Mouse (Mus musculus) spleen, adult 2 months (tissue): ENCODE results near the gene Cabp2. TPM values are rescaled to one million over a fixed set of nuclear protein-coding genes. Genes with fewer than 3 reads are reported as not detected.
"Not testable (repeated sequence)": the region's sequence is repeated elsewhere in the genome, so short reads cannot be mapped to it uniquely, and the experiment has no call there.

Source experiments
- DNase-seq, 2 experiments: peaks; one replicate each; pipeline versions ENCODE4 v3.0.0 to v3.0.0-alpha.2; 2012 to 2021; ENCODE audit warnings: low spot score in 2 of 2, low read depth in 1 of 2
- H3K27ac ChIP-seq: fragments of 200-500 bp; 2 replicates; pipeline ENCODE4 v1.5.1; 2012; ENCODE audit warnings: low read length, inconsistent platforms; ENCODE audit not compliant: insufficient read depth
- H3K27me3 ChIP-seq: fragments of 200-500 bp; 2 replicates; pipeline ENCODE4 v1.6.1; 2012; ENCODE audit warnings: mild to moderate bottlenecking, moderate library complexity, low read length, inconsistent platforms; ENCODE audit not compliant: control insufficient read depth, insufficient read depth
- H3K36me3 ChIP-seq: fragments of 200-500 bp; 2 replicates; pipeline ENCODE4 v1.6.1; 2012; ENCODE audit warnings: mild to moderate bottlenecking, low read length, inconsistent platforms; ENCODE audit not compliant: control insufficient read depth, insufficient read depth
- H3K4me1 ChIP-seq: fragments of 200-500 bp; 2 replicates; pipeline ENCODE4 v1.6.1; 2011; ENCODE audit warnings: inconsistent platforms; ENCODE audit not compliant: control insufficient read depth, insufficient read depth, insufficient read length
- H3K4me3 ChIP-seq: fragments of 200-500 bp; 2 replicates; pipeline ENCODE4 v1.5.1; 2011; ENCODE audit warnings: mild to moderate bottlenecking, inconsistent platforms; ENCODE audit not compliant: insufficient read depth, insufficient read length; ENCODE audit errors: extremely low read depth
- CTCF ChIP-seq: fragments of 200-500 bp; IDR thresholded peaks from 2 replicates; pipeline ENCODE4 v1.5.1; 2011; ENCODE audit warnings: mild to moderate bottlenecking, inconsistent platforms; ENCODE audit not compliant: insufficient read depth, insufficient read length, insufficient replicate concordance; ENCODE audit errors: extremely low read depth
- POLR2A ChIP-seq: fragments of 200-500 bp; IDR thresholded peaks from 2 replicates; pipeline ENCODE4 v1.6.1; 2011; ENCODE audit warnings: low read depth, low read length, inconsistent platforms
- WGBS: fragments of 180-500 bp; shearing (Covaris S2); methylation state at CpG from one replicate; pipeline ENCODE4 v1.1.7; 2018; 5-methylcytosine and 5-hydroxymethylcytosine counted together
- polyA plus RNA-seq: library from polyadenylated mRNA; depleted of rRNA; stranded (reverse); fragments of >200 nt; gene quantifications from 2 replicates; pipeline ENCODE4 v1.2.3, GENCODE M21; 2012

The Cabp2 gene
- polyA plus RNA-seq, 1 experiment, result 7.0 TPM

- no peak for TF ChIP-seq POLR2A
- no peak for TF ChIP-seq CTCF
- no peaks in the 10 kb centered on the region for H3K36me3 ChIP-seq
- 92% methylated on average over 13 of the region's 13 CpGs for WGBS
- no peak for DNase-seq
- no peak overlapping the region for H3K4me3 ChIP-seq
- no peaks in the 10 kb centered on the region for H3K27me3 ChIP-seq
- H3K4me1 ChIP-seq, result peaks cover 2% of the 10 kb centered on the region; the same call in 1 of the 2 replicates
- H3K27ac ChIP-seq, result no peak overlapping the region
Observed at GRCm38 (mm10) chr19:4057389-4057788, 24.0 kb upstream of the Cabp2 start.

- WGBS, result 98% methylated on average over 7 of the region's 7 CpGs
- H3K27ac ChIP-seq, result no peak overlapping the region
- no peak for DNase-seq
Observed at GRCm38 (mm10) chr19:4057962-4058361, 23.4 kb upstream of the Cabp2 start.

GRCm38 (mm10) chr19:4058581-4058980 lies 22.8 kb upstream of the Cabp2 start:
- 88% methylated on average over 5 of the region's 5 CpGs for WGBS
- no peak for TF ChIP-seq CTCF
- no peak for TF ChIP-seq POLR2A
- DNase-seq, result no peak
- Histone ChIP-seq H3K4me1 (peaks cover 2% of the 10 kb centered on the region; the same call in 1 of the 2 replicates), H3K4me3 (peak overlapping the region; percentile 35; the same call in 1 of the 2 replicates), H3K36me3 (no peaks in the 10 kb centered on the region), H3K27ac (peak overlapping the region; percentile 71), H3K27me3 (no peaks in the 10 kb centered on the region)

More at GRCm38 (mm10) chr19:4057962-4058361, 23.4 kb upstream of the Cabp2 start:
- Histone ChIP-seq H3K4me1 (peaks cover 2% of the 10 kb centered on the region; the same call in 1 of the 2 replicates), H3K27me3 (no peaks in the 10 kb centered on the region), H3K36me3 (no peaks in the 10 kb centered on the region), H3K4me3 (no peak overlapping the region)
- TF ChIP-seq CTCF, result no peak
- TF ChIP-seq POLR2A, result no peak

GRCm38 (mm10) chr19:4059069-4059740 lies 22.2 kb upstream of the Cabp2 start, which contains the start of gene Gstp3:
Gene Gstp3 (minus strand): TSS chr19:4059569.
- DNase-seq, result no peak
- no peak for TF ChIP-seq POLR2A
- no peak for TF ChIP-seq CTCF
- peak within 1 kb of the TSS; percentile 35; the same call in 1 of the 2 replicates for H3K4me3 ChIP-seq
- peak within 1 kb of the TSS; percentile 71 for H3K27ac ChIP-seq
- H3K27me3 ChIP-seq, result no peaks in the 10 kb centered on the region
- WGBS, result 35% methylated on average over 15 of the region's 15 CpGs
- peaks cover 2% of the 10 kb centered on the region; the same call in 1 of the 2 replicates for H3K4me1 ChIP-seq
- no peaks in the 10 kb centered on the region for H3K36me3 ChIP-seq

- H3K36me3 ChIP-seq, DNase-seq, H3K4me1 ChIP-seq, H3K27me3 ChIP-seq, H3K4me3 ChIP-seq: not testable (repeated sequence)
- WGBS, result 86% methylated on average over 8 of the region's 8 CpGs
- H3K27ac ChIP-seq, result peak overlapping the region; percentile 71; the same call in 1 of the 2 replicates
Observed at GRCm38 (mm10) chr19:4060044-4060898, 21.1 kb upstream of the Cabp2 start.

GRCm38 (mm10) chr19:4060899-4061465 lies 20.4 kb upstream of the Cabp2 start:
- WGBS, result 70% methylated on average over 6 of the region's 6 CpGs
- TF ChIP-seq CTCF, result no peak
- no peak for TF ChIP-seq POLR2A
- Histone ChIP-seq H3K27ac (peak overlapping the region; percentile 42), H3K27me3 (no peaks in the 10 kb centered on the region), H3K4me3 (no peak overlapping the region; the same call in 1 of the 2 replicates), H3K4me1 (peaks cover 2% of the 10 kb centered on the region; the same call in 1 of the 2 replicates), H3K36me3 (no peaks in the 10 kb centered on the region)
- no peak for DNase-seq

- not testable (repeated sequence) for H3K4me3 ChIP-seq, H3K27ac ChIP-seq, H3K4me1 ChIP-seq, H3K36me3 ChIP-seq, H3K27me3 ChIP-seq, DNase-seq
- WGBS, result 49% methylated on average over 4 of the region's 4 CpGs
Observed at GRCm38 (mm10) chr19:4063357-4063756, 18.0 kb upstream of the Cabp2 start.

- DNase-seq, H3K27me3 ChIP-seq, H3K27ac ChIP-seq, H3K36me3 ChIP-seq, H3K4me3 ChIP-seq, H3K4me1 ChIP-seq: not testable (repeated sequence)
- 9% methylated on average over 7 of the region's 11 CpGs for WGBS
Observed at GRCm38 (mm10) chr19:4064501-4064900, 16.9 kb upstream of the Cabp2 start.
